Mouse (Mus musculus) heart, adult 8-10 months (tissue): Measurements from ENCODE around the gene Gm45062. TPM values are rescaled to one million over a fixed set of nuclear protein-coding genes. Genes with fewer than 3 reads are reported as not detected.

Experiments
- DNase-seq: peaks from one replicate; pipeline ENCODE4 v3.0.0; 2022; ENCODE audit warnings: low spot score
- total RNA-seq, 4 experiments: library from RNA; stranded (reverse); gene quantifications; 2 replicates each; pipeline ENCODE4 v1.2.4; 2022

The Gm45062 gene
- under 1 TPM in 1 of 4 experiments, not detected in 3; 0.41 TPM for total RNA-seq

GRCm38 (mm10) chr6:8259004-8259666 is at the start of gene Gm45062, which contains the start of the genes Rpa3 and Umad1:
Gene Gm45062 (plus strand): TSS chr6:8259450.
Gene Rpa3 (minus strand): TSS chr6:8259173.
Gene Umad1 (plus strand): TSS chr6:8259288.
- peak; percentile 98 for DNase-seq

- DNase-seq: peak; percentile 14
These were observed 49.4 kb upstream of the Gm45062 start for GRCm38 (mm10) chr6:8209866-8210186.

- DNase-seq: no peak
These were observed 48.6 kb upstream of the Gm45062 start for GRCm38 (mm10) chr6:8210661-8211060.

- DNase-seq: no peak
These were observed 32.2 kb upstream of the Gm45062 start for GRCm38 (mm10) chr6:8227035-8227434.

- DNase-seq: no peak
These were observed 30.7 kb upstream of the Gm45062 start for GRCm38 (mm10) chr6:8228596-8228995.

GRCm38 (mm10) chr6:8258316-8258715 is 934 bp upstream of the Gm45062 start:
- no peak for DNase-seq

GRCm38 (mm10) chr6:8259667-8260044 is 406 bp downstream of the Gm45062 start:
- DNase-seq: no peak

GRCm38 (mm10) chr6:8271047-8271446 is 11.8 kb downstream of the Gm45062 start:
- DNase-seq: no peak

- peak; percentile 45 for DNase-seq
These were observed 15.3 kb downstream of the Gm45062 start for GRCm38 (mm10) chr6:8274387-8275054.

GRCm38 (mm10) chr6:8275098-8275497 is 15.8 kb downstream of the Gm45062 start:
- DNase-seq: peak; percentile 75

- no peak for DNase-seq
These were observed 17.2 kb downstream of the Gm45062 start for GRCm38 (mm10) chr6:8276431-8276830.

GRCm38 (mm10) chr6:8278426-8279002 is 19.3 kb downstream of the Gm45062 start:
- DNase-seq: no peak

GRCm38 (mm10) chr6:8283255-8283654 is 24.0 kb downstream of the Gm45062 start:
- DNase-seq: no peak

- DNase-seq: no peak
These were observed 26.2 kb downstream of the Gm45062 start for GRCm38 (mm10) chr6:8285401-8285960.

GRCm38 (mm10) chr6:8286146-8286545 is 26.9 kb downstream of the Gm45062 start:
- no peak for DNase-seq

GRCm38 (mm10) chr6:8288755-8289580 is 29.7 kb downstream of the Gm45062 start:
- DNase-seq: no peak

GRCm38 (mm10) chr6:8294048-8294784 is 35.0 kb downstream of the Gm45062 start:
- DNase-seq: no peak

- no peak for DNase-seq
These were observed 40.0 kb downstream of the Gm45062 start for GRCm38 (mm10) chr6:8299066-8299863.

GRCm38 (mm10) chr6:8307878-8308775 is 48.9 kb downstream of the Gm45062 start:
- DNase-seq: no peak
